Mouse (Mus musculus) spleen, adult 2 months (tissue): ENCODE results near the gene Rapgefl1.
A peak's percentile ranks its signal among the peaks of the same experiment; 100 is the strongest.

Experiments used
- CTCF ChIP-seq: fragments of 200-500 bp; IDR thresholded peaks from 2 replicates; pipeline ENCODE4 v1.5.1; 2011; ENCODE audit warnings: mild to moderate bottlenecking, inconsistent platforms; ENCODE audit not compliant: insufficient read depth, insufficient read length, insufficient replicate concordance; ENCODE audit errors: extremely low read depth
- POLR2A ChIP-seq: fragments of 200-500 bp; IDR thresholded peaks from 2 replicates; pipeline ENCODE4 v1.6.1; 2011; ENCODE audit warnings: low read depth, low read length, inconsistent platforms

- TF ChIP-seq POLR2A (peak; percentile 1; the same call in 1 of the 2 replicates), CTCF (peak; percentile 59)
Observed at GRCm38 (mm10) chr11:98863028-98863750, 26.6 kb downstream of the Rapgefl1 start, which contains the start of gene Wipf2.
